ENCODE assay signal across 21 mouse cellular contexts in genomic region chr5:64165826-64166225, GRCm38 (mm10).
"Had no signal": no experiment of that assay in that cellular context is flagged by ENCODE, and none has a peak within 500 bp of the region (broad histone marks: within the 10 kb centered on the region; RNA-seq: fewer than 3 reads in every experiment).

No protein-coding gene starts in this region.

- H3K4me2 ChIP-seq: limb, embryonic 13.5 days; liver, embryonic 12.5 days; liver, embryonic 15.5 days; lung, embryonic 15.5 days; midbrain, embryonic 13.5 days had no signal

- H3K9ac ChIP-seq: limb, embryonic 13.5 days; liver, embryonic 12.5 days; liver, embryonic 15.5 days; lung, embryonic 15.5 days; midbrain, embryonic 13.5 days had no signal

- H3K27me3 ChIP-seq: liver, embryonic 15.5 days; lung, embryonic 15.5 days; megakaryocyte, embryonic 14.5 days had no signal

- DNase-seq: kidney, adult 18-20 months; kidney, adult 9 months; kidney, postnatal 14 days; kidney, postnatal 4 days; liver; lung, adult 18-20 months; lung, postnatal 10 days; lung, postnatal 36 days; right cerebral cortex, postnatal 25 days; spleen, adult 18-20 months; thymus, postnatal 25 days had no signal

- H3K9me3 ChIP-seq: limb, embryonic 10.5 days; limb, embryonic 13.5 days; liver, embryonic 12.5 days; liver, embryonic 15.5 days; lung, embryonic 15.5 days; megakaryocyte, embryonic 14.5 days; midbrain, embryonic 10.5 days; midbrain, embryonic 13.5 days had no signal

- H3K36me3 ChIP-seq: limb, embryonic 10.5 days; limb, embryonic 13.5 days; liver, embryonic 12.5 days; liver, embryonic 15.5 days; lung, embryonic 15.5 days; midbrain, embryonic 10.5 days; midbrain, embryonic 13.5 days had no signal

- H3K4me3 ChIP-seq: limb, embryonic 10.5 days; limb, embryonic 13.5 days; liver, embryonic 12.5 days; liver, embryonic 15.5 days; lung, embryonic 15.5 days; megakaryocyte, embryonic 14.5 days; midbrain, embryonic 10.5 days; midbrain, embryonic 13.5 days had no signal

- ATAC-seq: liver, embryonic 12.5 days; midbrain, embryonic 13.5 days; midbrain, embryonic 16.5 days had no signal

- H3K27ac ChIP-seq: limb, embryonic 10.5 days; limb, embryonic 13.5 days; liver, embryonic 12.5 days; liver, embryonic 15.5 days; lung, embryonic 15.5 days; midbrain, embryonic 10.5 days; midbrain, embryonic 13.5 days; stomach, postnatal 0 days had no signal
